11 mouse cellular contexts compared by ENCODE assay signal in genomic region chr1:64543750-64544149, GRCm38 (mm10). TPM values are rescaled to one million over a fixed set of nuclear protein-coding genes. Genes with fewer than 3 reads are reported as not detected.
A peak's percentile ranks its signal among the peaks of the same experiment; 100 is the strongest.
DNase-seq lines count a peak whose midpoint lies in the region; ATAC-seq and TF ChIP-seq lines count a peak whose summit lies in the region.
"Had no signal": no experiment of that assay in that cellular context is flagged by ENCODE, and none has a peak within 500 bp of the region (broad histone marks: within the 10 kb centered on the region; RNA-seq: fewer than 3 reads in every experiment).

No protein-coding gene starts in this region.

- no peaks in the 10 kb centered on the region; the same call in 1 of the 2 replicates for H3K36me3 ChIP-seq in forebrain, postnatal 0 days (ENCODE audit: insufficient read depth)
- H3K36me3 ChIP-seq in forebrain, embryonic 11.5 days (ENCODE audit: control insufficient read depth, insufficient read depth, low read length): no peaks in the 10 kb centered on the region; the same call in 1 of the 2 replicates
- H3K36me3 ChIP-seq: hindbrain, embryonic 15.5 days had no signal

- 87% methylated on average over 5 of the region's 5 CpGs for WGBS in forebrain, postnatal 0 days
- WGBS in forebrain, embryonic 11.5 days: 88% methylated on average over 5 of the region's 5 CpGs

- no peak for DNase-seq in forebrain, postnatal 0 days
- DNase-seq in forebrain, embryonic 11.5 days (ENCODE audit: low spot score): no peak
- peak; percentile 42 for DNase-seq in lung, postnatal 36 days
- no peak for DNase-seq in lung, postnatal 25 days (ENCODE audit: low spot score)
- DNase-seq in ZHBTc4 (ENCODE audit: low read depth, low spot score): peak; percentile 23
- peak; percentile 62 for DNase-seq in naive thymus-derived CD4-positive, alpha-beta T cell, adult 2 months (ENCODE audit: low read depth)
- no peak for DNase-seq in spleen, postnatal 14 days (ENCODE audit: low spot score in 2 of 2)
- DNase-seq in ovary, postnatal 14 days (ENCODE audit: low spot score): no peak

- ATAC-seq in forebrain, postnatal 0 days: no peak
- ATAC-seq in forebrain, embryonic 11.5 days (replicated peaks; ENCODE audit: low FRiP score): no peak

- no peaks in the 10 kb centered on the region for H3K27me3 ChIP-seq in forebrain, postnatal 0 days (ENCODE audit: insufficient read depth, low read length)
- no peaks in the 10 kb centered on the region for H3K27me3 ChIP-seq in forebrain, embryonic 11.5 days (ENCODE audit: control insufficient read depth, insufficient read depth, low read length)
- H3K27me3 ChIP-seq: heart, embryonic 12.5 days; hindbrain, embryonic 15.5 days; lung, embryonic 15.5 days had no signal

- 0 out of 2 replicates have a peak, but pooled peaks have one; percentile 9 for TF ChIP-seq CTCF in forebrain, postnatal 0 days (IDR thresholded peaks at IDR 0.05; ENCODE audit: low read depth)

- H3K4me1 ChIP-seq in forebrain, postnatal 0 days (ENCODE audit: insufficient read depth): no peaks in the 10 kb centered on the region
- H3K4me1 ChIP-seq in forebrain, embryonic 11.5 days (replicated peaks; ENCODE audit: control insufficient read depth, insufficient read depth, low read length): no peaks in the 10 kb centered on the region
- H3K4me1 ChIP-seq: hindbrain, embryonic 15.5 days; lung, embryonic 15.5 days had no signal

- no peak overlapping the region for H3K27ac ChIP-seq in forebrain, postnatal 0 days (ENCODE audit: low read depth, low read length)
- H3K27ac ChIP-seq in forebrain, embryonic 11.5 days (ENCODE audit: low read depth, low read length): no peak overlapping the region
- H3K27ac ChIP-seq: hindbrain, embryonic 15.5 days; lung, embryonic 15.5 days had no signal

- no peak overlapping the region for H3K9ac ChIP-seq in forebrain, postnatal 0 days
- no peak overlapping the region for H3K9ac ChIP-seq in forebrain, embryonic 11.5 days (ENCODE audit: low read length)
- H3K9ac ChIP-seq: heart, embryonic 12.5 days; hindbrain, embryonic 15.5 days; lung, embryonic 15.5 days had no signal

- no peak overlapping the region for H3K4me3 ChIP-seq in forebrain, postnatal 0 days (ENCODE audit: low read depth, low read length)
- H3K4me3 ChIP-seq in forebrain, embryonic 11.5 days (ENCODE audit: low read depth, low read length): no peak overlapping the region
- H3K4me3 ChIP-seq: heart, embryonic 12.5 days; hindbrain, embryonic 15.5 days; lung, embryonic 15.5 days had no signal

- no peaks in the 10 kb centered on the region for H3K9me3 ChIP-seq in forebrain, postnatal 0 days (ENCODE audit: low read length)
- H3K9me3 ChIP-seq in forebrain, embryonic 11.5 days (ENCODE audit: control insufficient read depth, low read length): no peaks in the 10 kb centered on the region
- H3K9me3 ChIP-seq: heart, embryonic 12.5 days; hindbrain, embryonic 15.5 days; lung, embryonic 15.5 days had no signal

- no peak overlapping the region for H3K4me2 ChIP-seq in forebrain, postnatal 0 days (ENCODE audit: low read depth)
- H3K4me2 ChIP-seq in forebrain, embryonic 11.5 days (ENCODE audit: low read depth, low read length, severe bottlenecking): no peak overlapping the region
- H3K4me2 ChIP-seq: heart, embryonic 12.5 days; hindbrain, embryonic 15.5 days; lung, embryonic 15.5 days had no signal

RNA-seq across cellular contexts. Expression of gene Creb1, which starts 11.3 kb away (rescaled TPM):
- total RNA-seq in forebrain, postnatal 0 days (2014; rRNA removed): 43.7 and 75.3 TPM in 2 replicates
- polyA plus RNA-seq in forebrain, postnatal 0 days (2015; fragmentation: Nextera tagmentation; extraction: Ambion mirVana): 11.7 and 14.8 TPM in 2 replicates
- 62.6 and 64.9 TPM in 2 replicates for polyA plus RNA-seq in forebrain, embryonic 11.5 days (2014; fragmentation: Nextera tagmentation; extraction: Ambion mirVana)

Comparison
In these comparisons a context has a peak if more than half of its experiments do, and no peak if none do; other contexts are left out.
1. DNase-seq: peak in lung, postnatal 36 days (single experiment), ZHBTc4 (single experiment) and naive thymus-derived CD4-positive, alpha-beta T cell, adult 2 months (single experiment); none in forebrain, postnatal 0 days (single experiment), forebrain, embryonic 11.5 days (single experiment), lung, postnatal 25 days (single experiment), spleen, postnatal 14 days (0 of 2) and ovary, postnatal 14 days (single experiment).